Comparison of ENCODE assay signal across 21 mouse cellular contexts in genomic region chr5:113950133-113950532, GRCm38 (mm10). TPM values are rescaled to one million over a fixed set of nuclear protein-coding genes. Genes with fewer than 3 reads are reported as not detected.
A peak's percentile ranks its signal among the peaks of the same experiment; 100 is the strongest.
DNase-seq lines count a peak whose midpoint lies in the region; ATAC-seq and TF ChIP-seq lines count a peak whose summit lies in the region.
"Had no signal": no experiment of that assay in that cellular context is flagged by ENCODE, and none has a peak within 500 bp of the region (broad histone marks: within the 10 kb centered on the region; RNA-seq: fewer than 3 reads in every experiment).

No protein-coding gene starts in this region.

- H3K4me2 ChIP-seq in forebrain, embryonic 16.5 days (ENCODE audit: low read length), result no peak overlapping the region

- no peak for TF ChIP-seq CTCF in gastrocnemius, adult 2 months (IDR thresholded peaks at IDR 0.05)
- no peak for TF ChIP-seq CTCF in cerebellum, adult 2 months (IDR thresholded peaks at IDR 0.05; ENCODE audit: borderline replicate concordance, insufficient read depth, low read depth, low read length)

- TF ChIP-seq POLR2A in cerebellum, adult 2 months (IDR thresholded peaks at IDR 0.05; ENCODE audit: borderline replicate concordance, insufficient read depth, low read length), result no peak

- H3K27ac ChIP-seq in gastrocnemius, adult 2 months, result peak overlapping the region; percentile 31; the same call in 1 of the 2 replicates
- peak overlapping the region; percentile 71 for H3K27ac ChIP-seq in cerebellum, adult 2 months (ENCODE audit: insufficient read depth, low read length)
- H3K27ac ChIP-seq in forebrain, embryonic 16.5 days (ENCODE audit: low read length), result peak overlapping the region; percentile 62

- H3K9me3 ChIP-seq in forebrain, embryonic 16.5 days (ENCODE audit: control insufficient read depth, low read length), result no peaks in the 10 kb centered on the region

- no peak for ATAC-seq in forebrain, embryonic 16.5 days
- ATAC-seq: activated CD4-positive, CD25-positive, alpha-beta regulatory T cell, adult 4 months; liver, postnatal 0 days had no signal

- H3K4me1 ChIP-seq in cerebellum, adult 2 months (ENCODE audit: control insufficient read depth, insufficient read depth, low read length), result peaks cover 17% of the 10 kb centered on the region
- peaks cover 15% of the 10 kb centered on the region for H3K4me1 ChIP-seq in forebrain, embryonic 16.5 days (replicated peaks; ENCODE audit: control insufficient read depth, insufficient read depth, low read length)

- no peak overlapping the region for H3K4me3 ChIP-seq in gastrocnemius, adult 2 months
- H3K4me3 ChIP-seq in cerebellum, adult 2 months (replicated peaks; ENCODE audit: insufficient read depth, low read depth, low read length), result no peak overlapping the region
- H3K4me3 ChIP-seq in forebrain, embryonic 16.5 days (replicated peaks; ENCODE audit: low read length), result no peak overlapping the region
- H3K4me3 ChIP-seq: erythroblast, embryonic 14.5 days had no signal

- H3K36me3 ChIP-seq in forebrain, embryonic 16.5 days (ENCODE audit: control insufficient read depth, insufficient read depth), result peaks cover 25% of the 10 kb centered on the region

- DNase-seq in gastrocnemius, adult 2 months, result no peak
- DNase-seq in gastrocnemius, postnatal 4 days (ENCODE audit: low spot score in 2 of 2), result no peak
- DNase-seq in layer of hippocampus, postnatal 14 days (ENCODE audit: low spot score in 2 of 2), result peak; percentile 43 to 48
- DNase-seq in layer of hippocampus, adult 9-11 months, result no peak
- peak; percentile 42 to 51 for DNase-seq in cerebellum, adult 2 months
- DNase-seq in spleen, postnatal 10 days (ENCODE audit: low spot score in 2 of 2), result no peak
- DNase-seq in left cerebral cortex, adult 18-20 months (ENCODE audit: low spot score in 2 of 2), result no peak
- DNase-seq: heart, postnatal 10 days; kidney, adult 11 months; kidney, postnatal 4 days; liver, postnatal 0 days; right cerebral cortex, postnatal 14 days; thymus, postnatal 25 days had no signal

- H3K27me3 ChIP-seq in cerebellum, adult 2 months (ENCODE audit: control insufficient read depth, insufficient read depth, low read length), result no peaks in the 10 kb centered on the region
- no peaks in the 10 kb centered on the region for H3K27me3 ChIP-seq in forebrain, embryonic 16.5 days (replicated peaks; ENCODE audit: control insufficient read depth, insufficient read depth, low read length)

- no peak overlapping the region for H3K9ac ChIP-seq in forebrain, embryonic 16.5 days (replicated peaks; ENCODE audit: low read depth, low read length)
- H3K9ac ChIP-seq: liver, postnatal 0 days had no signal

- 26% methylated on average over 17 of the region's 17 CpGs for WGBS in cerebellum, adult 2 months
- 57% methylated on average over 17 of the region's 17 CpGs for WGBS in forebrain, embryonic 16.5 days

- intact Hi-C loops in gastrocnemius, adult 2 months (cut with DNase I), result loop anchor here (5.0 to 10.0 kb wide), 2 partner anchors 178 to 365 kb away; partner anchors contain the start of genes Iscu and Sart3

RNA-seq across cellular contexts. Expression of gene Coro1c, which starts 41.6 kb away (rescaled TPM):
- total RNA-seq in gastrocnemius, adult 2 months (2021), result 10 to 100 TPM in 1 of 2 experiments, 1 to 10 TPM in 1; 7.8 to 11.8 TPM
- 10 to 100 TPM; 70.4 to 84.2 TPM for total RNA-seq in gastrocnemius, postnatal 4 days (2021)
- 10 to 100 TPM; 87.9 to 94.2 TPM for total RNA-seq in layer of hippocampus, postnatal 14 days (2021)
- polyA plus RNA-seq in cerebellum, adult 2 months (2012; rRNA removed), result 90.2 and 94.1 TPM in 2 replicates
- 230 and 234 TPM in 2 replicates for polyA plus RNA-seq in forebrain, embryonic 16.5 days (2015; fragmentation: Nextera tagmentation; extraction: Ambion mirVana)
- total RNA-seq in left cerebral cortex, adult 18-20 months (2021), result 10 to 100 TPM; 86.7 to 88.5 TPM

RNA-seq across cellular contexts. Expression of gene Ssh1, which starts 43.6 kb away (rescaled TPM):
- total RNA-seq in gastrocnemius, adult 2 months (2021), result 1 to 10 TPM; 6.1 to 7.2 TPM
- 10 to 100 TPM; 20.2 to 21.1 TPM for total RNA-seq in gastrocnemius, postnatal 4 days (2021)
- total RNA-seq in layer of hippocampus, postnatal 14 days (2021), result 10 to 100 TPM; 23.8 to 25.2 TPM
- polyA plus RNA-seq in cerebellum, adult 2 months (2012; rRNA removed), result 15.0 and 16.7 TPM in 2 replicates
- polyA plus RNA-seq in forebrain, embryonic 16.5 days (2015; fragmentation: Nextera tagmentation; extraction: Ambion mirVana), result 11.2 and 12.4 TPM in 2 replicates
- 10 to 100 TPM; 24.3 to 27.1 TPM for total RNA-seq in left cerebral cortex, adult 18-20 months (2021)

RNA-seq across cellular contexts. Expression of gene Dao, which starts 53.4 kb away (rescaled TPM):
- total RNA-seq in gastrocnemius, adult 2 months (2021), result not detected
- not detected for total RNA-seq in gastrocnemius, postnatal 4 days (2021)
- not detected for total RNA-seq in layer of hippocampus, postnatal 14 days (2021)
- 51.3 and 63.2 TPM in 2 replicates for polyA plus RNA-seq in cerebellum, adult 2 months (2012; rRNA removed)
- polyA plus RNA-seq in forebrain, embryonic 16.5 days (2015; fragmentation: Nextera tagmentation; extraction: Ambion mirVana), result not detected in 2 replicates
- total RNA-seq in left cerebral cortex, adult 18-20 months (2021), result not detected
- total RNA-seq: gastrocnemius, adult 8-10 months; heart, postnatal 10 days; left cerebral cortex, postnatal 4 days; megakaryocyte progenitor cell, adult 5-6 weeks; MEL had no signal
- polyA plus RNA-seq: C2C12; erythroblast, embryonic 14.5 days; liver, postnatal 0 days had no signal

Comparison
In these comparisons a context has a peak if more than half of its experiments do, and no peak if none do; other contexts are left out.
1. DNase-seq: peak in layer of hippocampus, postnatal 14 days (2 of 2) and cerebellum, adult 2 months (2 of 2); none in gastrocnemius, adult 2 months (single experiment), gastrocnemius, postnatal 4 days (0 of 2), layer of hippocampus, adult 9-11 months (single experiment), spleen, postnatal 10 days (0 of 2) and left cerebral cortex, adult 18-20 months (0 of 2).
2. RNA of gene Coro1c, which starts 41.6 kb away (total RNA-seq): 87.9 to 94.2 TPM in layer of hippocampus, postnatal 14 days, 86.7 to 88.5 TPM in left cerebral cortex, adult 18-20 months and 70.4 to 84.2 TPM in gastrocnemius, postnatal 4 days; 7.8 to 11.8 TPM in gastrocnemius, adult 2 months; every median in the first group is over 4 times any median in the second.
3. Peak in every context shown above with its lines, with median percentiles within 50 percentile points of each other: H3K27ac ChIP-seq.